Mouse (Mus musculus) frontal cortex, adult 2 months (tissue): ENCODE results near the gene Wnt10a. TPM values are rescaled to one million over a fixed set of nuclear protein-coding genes. Genes with fewer than 3 reads are reported as not detected.

Source experiments
- DNase-seq, 2 experiments: peaks; one replicate each; pipeline ENCODE4 v3.0.0; 2022; ENCODE audit warnings: low spot score in 1 of 2; ENCODE audit errors: extremely low spot score in 1 of 2
- polyA plus RNA-seq: library from polyadenylated mRNA; depleted of rRNA; stranded (reverse); fragments of >200 nt; gene quantifications from 2 replicates; pipeline ENCODE4 v1.2.3, GENCODE M21; 2012

The Wnt10a gene
- polyA plus RNA-seq, 1 experiment: 6.0 TPM

GRCm38 (mm10) chr1:74784041-74784759 is 7.1 kb upstream of the Wnt10a start:
- peak in 1 of 2 experiments; percentile 65 for DNase-seq

- peak in 1 of 2 experiments; percentile 97 for DNase-seq
These were observed 3.5 kb upstream of the Wnt10a start for GRCm38 (mm10) chr1:74787846-74788245.

- DNase-seq: no peak
These were observed 2.6 kb upstream of the Wnt10a start for GRCm38 (mm10) chr1:74788603-74789176.

- no peak for DNase-seq
These were observed 1.2 kb upstream of the Wnt10a start for GRCm38 (mm10) chr1:74790095-74790494.

- DNase-seq: peak in 1 of 2 experiments; percentile 61
These were observed 1.7 kb downstream of the Wnt10a start for GRCm38 (mm10) chr1:74792831-74793660.

- DNase-seq: no peak
These were observed 3.3 kb downstream of the Wnt10a start for GRCm38 (mm10) chr1:74794487-74795144.

GRCm38 (mm10) chr1:74795145-74795529 is 3.8 kb downstream of the Wnt10a start:
- DNase-seq: no peak

GRCm38 (mm10) chr1:74797459-74797858 is 6.1 kb downstream of the Wnt10a start:
- no peak for DNase-seq

GRCm38 (mm10) chr1:74800424-74800888 is 9.1 kb downstream of the Wnt10a start:
- DNase-seq: peak in 1 of 2 experiments; percentile 75

GRCm38 (mm10) chr1:74801631-74802140 is 10.4 kb downstream of the Wnt10a start:
- no peak for DNase-seq

- DNase-seq: peak in 1 of 2 experiments; percentile 74
These were observed 11.7 kb downstream of the Wnt10a start for GRCm38 (mm10) chr1:74802795-74803656.

- no peak for DNase-seq
These were observed 13.0 kb downstream of the Wnt10a start for GRCm38 (mm10) chr1:74804211-74804870.

- no peak for DNase-seq
These were observed 14.1 kb downstream of the Wnt10a start for GRCm38 (mm10) chr1:74805340-74805835.

GRCm38 (mm10) chr1:74805843-74806242 is 14.5 kb downstream of the Wnt10a start:
- DNase-seq: no peak

GRCm38 (mm10) chr1:74806360-74807311 is 15.3 kb downstream of the Wnt10a start:
- DNase-seq: peak in 1 of 2 experiments; percentile 75

- no peak for DNase-seq
These were observed 16.3 kb downstream of the Wnt10a start for GRCm38 (mm10) chr1:74807551-74808071.

- DNase-seq: peak; percentile 86 to 97
These were observed 16.8 kb downstream of the Wnt10a start for GRCm38 (mm10) chr1:74808078-74808477.
